Mouse (Mus musculus): ENCODE results near the gene Numb. TPM values are rescaled to one million over a fixed set of nuclear protein-coding genes. Genes with fewer than 3 reads are reported as not detected.
A peak's percentile ranks its signal among the peaks of the same experiment; 100 is the strongest.

Gene Numb
- total RNA-seq (2021), result 10 to 100 TPM; 16.8 to 21.3 TPM
- long read RNA-seq, experiment 1, transcript Numb-204 (11 exons, 3,549 nt), result major isoform, 8 of 32 reads
- long read RNA-seq, experiment 1, partial matches to known transcripts, result 4 of 32 reads
- long read RNA-seq, experiment 1, other reads (novel, unspliced or antisense), result 20 of 32 reads
- long read RNA-seq, experiment 2, transcript Numb-204 (11 exons, 3,549 nt), result major isoform, 11 of 34 reads
- long read RNA-seq, experiment 2, partial matches to known transcripts, result 6 of 34 reads
- long read RNA-seq, experiment 2, other reads (novel, unspliced or antisense), result 17 of 34 reads

DNA sequence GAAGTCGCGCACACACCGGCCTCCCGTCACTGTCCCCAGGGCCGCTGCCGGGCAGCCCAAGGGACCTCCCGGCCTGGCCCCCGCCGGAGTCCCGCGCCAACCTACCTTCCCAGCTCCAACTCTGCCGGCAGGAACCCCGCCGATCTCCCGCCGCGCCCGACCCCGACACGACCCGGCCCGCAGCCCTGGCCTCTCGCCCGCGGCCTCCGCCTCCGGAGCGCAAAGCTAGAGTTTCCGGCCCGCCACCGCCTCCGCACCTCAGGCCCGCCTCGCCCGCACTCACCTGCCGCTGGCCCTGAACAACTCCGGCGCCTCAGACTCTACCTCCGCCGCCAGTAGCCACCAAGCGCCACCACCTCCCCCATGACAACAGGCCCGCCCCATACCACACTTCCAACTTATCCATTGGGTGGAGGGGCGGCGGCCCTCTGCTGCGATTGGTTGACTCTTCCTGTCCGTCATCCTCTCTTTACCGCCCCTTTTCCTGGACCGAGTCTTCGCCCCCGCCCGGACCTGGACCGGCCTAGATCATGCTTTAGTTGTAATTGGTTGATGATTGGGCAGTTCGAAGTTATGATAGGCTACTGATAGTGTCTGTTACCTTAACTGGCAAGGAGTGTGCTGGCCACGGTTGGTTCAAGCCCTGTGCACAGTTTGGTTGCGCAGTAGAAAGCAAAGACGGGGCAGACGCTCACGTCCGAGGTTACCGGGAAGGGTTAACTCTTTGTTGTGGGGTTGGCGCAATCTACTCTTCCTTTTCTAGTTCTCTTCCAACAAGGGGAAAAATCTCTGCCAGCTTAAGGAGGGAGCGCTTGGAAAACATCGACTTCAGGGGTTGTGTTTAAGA is at the start of gene Numb:
TSS of gene Numb (minus strand) at position 400 of the 847 bp plus-strand sequence.
- peak within 1 kb of the TSS; percentile 93 for H3K27ac ChIP-seq
- intact Hi-C loops (cut with DNase I), result loop anchor here (2.0 to 10.0 kb wide), 2 partner anchors 29 to 197 kb away; partner anchors contain the start of gene Riox1
- peak within 1 kb of the TSS; percentile 99 for H3K4me3 ChIP-seq
- no peak for TF ChIP-seq CTCF (IDR thresholded peaks at IDR 0.05)
- peak; percentile 99 for DNase-seq

DNA sequence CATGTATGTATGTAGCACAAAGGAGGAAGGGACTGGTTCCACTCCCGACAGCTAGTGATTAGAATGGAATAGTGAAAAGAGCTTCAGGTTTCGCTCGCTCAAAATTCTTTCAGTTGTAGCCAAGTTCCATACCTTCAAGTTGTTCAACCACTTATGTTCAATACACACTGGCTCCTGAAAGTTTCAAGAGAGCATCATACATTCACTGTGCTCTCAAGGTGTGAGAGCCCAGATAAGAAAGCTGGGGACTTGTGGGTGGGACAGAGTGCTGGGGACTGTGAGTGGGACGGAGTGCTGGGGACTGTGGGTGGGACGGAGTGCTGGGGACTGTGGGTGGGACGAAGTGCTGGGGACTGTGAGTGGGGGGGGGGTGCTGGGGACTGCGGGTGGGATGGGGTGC is 43.5 kb upstream of the Numb start:
- Histone ChIP-seq H3K27ac (no peak overlapping the region), H3K4me3 (no peak overlapping the region)
- intact Hi-C loops (cut with DNase I), result no loop called here
- no peak for TF ChIP-seq CTCF (IDR thresholded peaks at IDR 0.05)
- DNase-seq, result no peak

DNA sequence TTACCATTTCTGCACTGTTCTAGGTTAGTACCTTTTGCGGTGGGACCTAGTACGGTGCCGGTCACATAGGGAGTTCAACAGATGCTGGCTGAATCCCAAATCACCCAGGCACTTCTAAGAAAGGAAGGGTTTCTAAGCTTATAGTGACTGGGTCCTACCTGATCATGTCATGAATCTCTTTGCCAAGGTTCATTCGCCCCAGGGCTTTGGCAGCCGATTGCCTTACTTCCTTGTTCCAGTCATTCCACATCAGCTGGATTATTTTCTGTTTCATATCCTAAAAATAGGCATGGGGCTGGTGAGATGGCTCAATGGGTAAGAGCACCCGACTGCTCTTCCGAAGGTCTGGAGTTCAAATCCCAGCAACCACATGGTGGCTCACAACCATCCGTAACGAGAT is 36.5 kb upstream of the Numb start:
- no peak for DNase-seq
- TF ChIP-seq CTCF (IDR thresholded peaks at IDR 0.05), result no peak
- no peak overlapping the region for H3K27ac ChIP-seq
- H3K4me3 ChIP-seq, result no peak overlapping the region
- intact Hi-C loops (cut with DNase I), result no loop called here

DNA sequence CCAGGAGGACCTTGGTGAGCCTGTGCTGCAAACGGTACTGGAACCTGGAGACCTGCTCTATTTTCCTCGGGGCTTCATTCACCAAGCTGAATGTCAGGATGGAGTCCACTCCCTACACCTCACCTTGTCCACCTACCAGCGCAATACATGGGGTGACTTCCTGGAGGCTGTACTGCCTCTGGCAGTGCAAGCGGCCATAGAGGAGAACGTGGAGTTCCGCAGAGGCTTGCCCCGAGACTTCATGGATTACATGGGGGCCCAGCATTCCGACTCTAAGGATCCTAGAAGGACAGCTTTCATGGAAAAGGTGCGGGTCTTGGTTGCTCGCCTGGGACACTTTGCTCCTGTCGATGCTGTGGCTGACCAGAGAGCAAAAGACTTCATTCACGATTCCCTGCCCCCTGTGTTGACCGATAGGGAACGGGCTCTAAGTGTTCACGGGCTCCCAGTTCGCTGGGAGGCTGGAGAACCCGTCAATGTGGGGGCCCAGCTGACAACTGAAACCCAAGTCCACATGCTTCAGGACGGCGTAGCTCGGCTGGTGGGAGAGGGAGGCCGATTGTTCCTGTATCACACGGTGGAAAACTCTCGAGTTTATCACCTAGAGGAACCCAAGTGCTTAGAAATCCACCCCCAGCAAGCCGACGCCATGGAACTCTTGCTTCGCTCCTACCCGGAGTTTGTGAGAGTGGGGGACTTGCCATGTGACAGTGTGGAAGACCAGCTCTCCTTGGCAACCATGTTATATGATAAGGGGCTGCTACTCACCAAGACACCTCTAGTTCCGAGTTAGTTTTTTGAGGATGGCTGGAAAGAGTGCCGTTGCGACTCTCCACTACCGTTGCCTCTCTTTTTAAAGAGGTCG is 30.2 kb upstream of the Numb start:
- H3K4me3 ChIP-seq, result peak overlapping the region; percentile 97
- intact Hi-C loops (cut with DNase I), result loop anchor here (2.0 kb wide), 1 partner anchor 29 kb away; no protein-coding TSS in a partner anchor
- no peak for DNase-seq
- H3K27ac ChIP-seq, result no peak overlapping the region
- TF ChIP-seq CTCF (IDR thresholded peaks at IDR 0.05), result no peak

DNA sequence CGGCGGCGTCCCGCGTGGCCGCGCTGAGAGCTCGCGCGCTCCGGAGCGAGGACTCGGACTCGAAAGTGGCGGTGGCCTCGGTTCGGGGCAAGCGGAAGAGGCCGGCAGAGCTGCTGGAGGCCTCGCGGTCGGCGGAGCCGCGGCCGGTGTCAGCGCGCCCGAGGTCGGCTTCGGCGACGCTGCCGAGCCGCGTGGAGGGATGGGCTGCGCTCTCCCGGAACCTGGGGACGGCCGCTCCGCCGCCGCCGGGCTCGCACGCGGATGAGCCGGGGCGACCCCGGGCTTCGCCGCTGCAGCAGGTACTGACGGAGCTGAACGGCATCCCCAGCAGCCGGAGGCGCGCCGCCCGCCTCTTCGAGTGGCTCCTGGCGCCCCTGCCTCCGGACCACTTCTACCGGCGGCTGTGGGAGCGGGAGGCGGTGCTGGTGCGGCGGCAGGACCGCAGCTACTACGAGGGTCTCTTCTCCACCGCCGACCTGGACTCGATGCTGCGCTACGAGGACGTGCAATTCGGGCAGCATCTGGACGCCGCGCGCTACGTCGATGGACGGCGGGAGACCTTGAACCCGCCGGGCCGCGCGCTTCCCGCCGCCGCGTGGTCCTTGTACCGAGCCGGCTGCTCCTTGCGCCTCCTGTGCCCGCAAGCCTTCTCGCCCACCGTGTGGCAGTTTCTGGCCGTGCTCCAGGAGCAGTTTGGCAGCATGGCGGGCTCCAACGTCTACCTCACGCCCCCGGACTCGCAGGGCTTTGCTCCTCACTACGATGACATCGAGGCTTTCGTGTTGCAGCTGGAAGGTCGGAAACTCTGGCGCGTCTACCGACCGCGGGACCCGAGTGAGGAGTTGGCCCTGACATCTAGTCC is 29.3 kb upstream of the Numb start:
- peak overlapping the region; percentile 97 for H3K4me3 ChIP-seq
- DNase-seq, result peak; percentile 46
- no peak for TF ChIP-seq CTCF (IDR thresholded peaks at IDR 0.05)
- H3K27ac ChIP-seq, result peak overlapping the region; percentile 93
- intact Hi-C loops (cut with DNase I), result loop anchor here (2.0 kb wide), 1 partner anchor 28 kb away; no protein-coding TSS in a partner anchor

DNA sequence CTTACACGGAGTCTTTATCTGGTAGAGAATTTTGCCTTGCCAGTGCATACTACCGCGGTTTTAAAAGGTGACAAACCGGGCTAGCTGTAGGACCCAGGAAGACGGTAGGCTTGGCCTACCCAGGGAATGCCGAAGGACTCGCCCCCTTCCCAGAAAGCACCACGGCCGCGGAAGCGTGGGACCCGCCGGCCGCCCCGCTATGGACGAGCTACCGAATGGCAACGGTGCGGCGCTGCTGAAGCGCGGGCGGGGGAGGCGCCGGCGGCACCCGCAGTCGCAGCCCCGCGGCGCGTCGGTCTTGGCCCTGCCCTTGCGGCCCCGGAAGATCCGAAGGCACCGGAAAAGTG is 28.7 kb upstream of the Numb start, which contains the start of gene Riox1:
TSS of gene Riox1 (plus strand) at position 116 of the 347 bp plus-strand sequence.
- Histone ChIP-seq H3K4me3 (peak within 1 kb of the TSS; percentile 97), H3K27ac (peak within 1 kb of the TSS; percentile 93)
- no peak for TF ChIP-seq CTCF (IDR thresholded peaks at IDR 0.05)
- intact Hi-C loops (cut with DNase I), result loop anchor here (2.0 kb wide), 1 partner anchor 28 kb away; no protein-coding TSS in a partner anchor
- peak; percentile 91 for DNase-seq

DNA sequence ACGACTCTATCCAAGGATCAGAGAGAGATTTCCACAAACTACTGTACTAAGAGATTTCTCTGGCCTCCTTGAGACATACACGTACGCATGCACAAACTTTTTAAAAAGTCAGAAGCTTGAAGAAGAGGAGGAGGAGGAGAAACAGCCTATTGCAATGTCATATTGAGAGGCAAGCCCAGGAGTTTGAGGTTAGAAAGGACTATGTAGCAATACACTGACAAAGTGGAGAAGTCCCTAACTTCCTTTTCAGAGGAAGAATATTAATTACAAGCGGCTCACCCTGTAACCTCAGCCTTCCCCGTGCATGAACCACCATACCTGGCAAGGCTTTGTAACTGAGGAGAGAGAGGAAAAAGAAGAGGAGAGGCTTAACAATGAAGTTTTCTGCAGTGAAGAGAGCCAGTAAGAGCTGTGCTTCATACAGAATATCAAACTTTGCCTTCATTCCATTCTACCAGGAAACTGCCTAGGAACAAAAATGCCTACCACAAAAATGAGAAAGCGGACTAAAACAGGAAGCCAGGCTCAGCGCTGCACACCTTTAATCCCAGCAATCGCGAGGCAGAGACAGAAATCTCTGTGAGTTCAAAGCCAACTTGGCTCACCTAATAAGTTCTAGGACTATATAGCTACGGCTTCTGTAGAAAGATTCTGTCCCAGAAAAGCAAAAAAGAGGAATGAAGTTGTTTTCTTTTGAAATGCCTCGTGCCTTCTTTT is 28.2 kb upstream of the Numb start:
- Histone ChIP-seq H3K4me3 (peak overlapping the region; percentile 97), H3K27ac (peak overlapping the region; percentile 93)
- TF ChIP-seq CTCF (IDR thresholded peaks at IDR 0.05), result no peak
- DNase-seq, result no peak
- intact Hi-C loops (cut with DNase I), result loop anchor here (2.0 kb wide), 1 partner anchor 27 kb away; no protein-coding TSS in a partner anchor

DNA sequence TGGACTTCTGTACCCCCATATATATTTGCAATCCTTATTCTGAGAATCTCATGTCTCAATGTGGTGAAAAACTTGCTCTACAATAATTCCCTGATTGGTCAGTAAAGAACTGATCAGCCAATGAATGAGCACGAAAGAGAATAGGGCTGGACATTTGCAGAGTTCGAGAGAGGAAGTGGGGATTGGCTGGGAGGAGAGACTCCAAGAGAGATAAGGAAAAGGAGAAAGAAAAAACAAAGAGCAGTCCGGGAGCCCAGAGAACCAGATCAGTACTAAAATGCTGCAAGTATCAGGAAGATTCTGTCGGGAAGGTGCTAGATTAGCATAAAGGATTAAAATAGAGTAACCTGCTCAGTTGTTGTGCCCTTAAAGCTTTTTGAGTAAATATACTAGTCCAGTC is 27.3 kb upstream of the Numb start:
- intact Hi-C loops (cut with DNase I), result no loop called here
- no peak for DNase-seq
- no peak for TF ChIP-seq CTCF (IDR thresholded peaks at IDR 0.05)
- no peak overlapping the region for H3K27ac ChIP-seq
- no peak overlapping the region for H3K4me3 ChIP-seq

DNA sequence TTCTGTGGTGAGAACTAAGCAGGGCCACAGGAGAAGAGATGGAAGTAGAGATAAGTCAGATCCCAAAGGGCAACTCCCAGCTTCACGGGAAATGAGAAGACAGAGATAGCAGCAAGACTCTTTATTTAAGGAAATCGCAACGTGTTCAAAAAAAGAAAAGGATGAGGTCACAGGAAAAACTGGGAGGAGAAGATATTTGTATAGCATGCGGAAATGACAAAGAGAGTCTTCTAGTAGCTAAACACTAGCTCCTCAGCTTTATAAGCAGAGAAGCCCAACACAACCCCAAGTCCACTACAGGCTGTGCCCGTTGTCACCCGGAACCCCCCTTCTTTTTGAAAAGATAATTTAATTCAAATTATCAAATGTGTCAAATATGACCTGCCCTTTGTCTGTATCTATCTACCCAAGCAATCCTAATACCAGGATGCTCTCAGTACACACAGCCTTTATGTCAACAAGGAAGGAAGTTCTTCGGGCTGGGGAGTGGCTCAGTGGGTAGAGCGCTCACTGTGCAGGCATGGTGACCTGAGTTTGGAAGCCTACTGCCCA is 25.6 kb upstream of the Numb start:
- DNase-seq, result no peak
- no peak for TF ChIP-seq CTCF (IDR thresholded peaks at IDR 0.05)
- intact Hi-C loops (cut with DNase I), result no loop called here
- Histone ChIP-seq H3K4me3 (no peak overlapping the region), H3K27ac (peak overlapping the region; percentile 12)

DNA sequence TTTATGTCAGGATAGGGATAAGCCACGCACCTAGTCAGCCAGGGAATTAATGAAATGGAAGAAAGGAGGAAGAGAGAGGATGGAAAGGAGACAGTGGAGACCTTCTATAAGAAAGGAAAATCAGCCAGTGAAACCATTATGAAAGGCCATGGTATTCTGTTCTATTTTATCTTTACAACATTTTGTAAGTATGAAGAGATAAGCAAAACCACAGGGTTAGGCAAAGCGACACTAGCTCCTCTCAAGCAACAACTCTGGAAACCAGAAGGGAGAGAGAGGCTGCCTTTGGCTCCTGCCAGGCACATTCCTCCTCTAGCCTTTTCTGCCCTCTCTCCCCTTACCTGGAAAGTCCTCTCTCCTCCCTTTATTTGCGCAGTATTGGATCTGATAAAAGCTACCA is 20.2 kb upstream of the Numb start:
- TF ChIP-seq CTCF (IDR thresholded peaks at IDR 0.05), result no peak
- intact Hi-C loops (cut with DNase I), result no loop called here
- DNase-seq, result no peak
- Histone ChIP-seq H3K4me3 (no peak overlapping the region), H3K27ac (no peak overlapping the region)

DNA sequence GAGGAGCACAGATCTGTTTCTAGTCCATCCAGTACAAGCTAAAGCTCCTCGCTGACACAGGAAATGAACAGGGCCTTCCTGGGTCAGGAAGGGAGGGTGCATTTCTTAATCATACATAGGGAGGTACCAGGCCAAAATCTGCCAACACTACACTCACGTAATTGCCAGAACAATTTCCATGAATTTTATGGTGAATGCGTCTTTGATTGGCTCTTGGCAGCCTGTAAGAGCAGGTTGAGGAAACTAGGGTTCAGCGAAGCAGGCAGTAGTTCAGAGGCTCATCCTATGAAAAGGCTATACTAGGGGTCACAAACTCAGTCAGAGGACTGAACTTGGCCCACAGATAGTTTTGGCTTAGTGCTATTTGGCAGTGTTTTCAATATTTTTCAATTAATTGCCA is 18.3 kb upstream of the Numb start:
- Histone ChIP-seq H3K27ac (peak overlapping the region; percentile 56; the same call in 1 of the 2 replicates), H3K4me3 (no peak overlapping the region)
- intact Hi-C loops (cut with DNase I), result no loop called here
- DNase-seq, result no peak
- TF ChIP-seq CTCF (IDR thresholded peaks at IDR 0.05), result no peak

Data from gastrocnemius, adult 2 months (tissue).